Comparison of ENCODE assay signal across 7 mouse cellular contexts in the genomic region with DNA sequence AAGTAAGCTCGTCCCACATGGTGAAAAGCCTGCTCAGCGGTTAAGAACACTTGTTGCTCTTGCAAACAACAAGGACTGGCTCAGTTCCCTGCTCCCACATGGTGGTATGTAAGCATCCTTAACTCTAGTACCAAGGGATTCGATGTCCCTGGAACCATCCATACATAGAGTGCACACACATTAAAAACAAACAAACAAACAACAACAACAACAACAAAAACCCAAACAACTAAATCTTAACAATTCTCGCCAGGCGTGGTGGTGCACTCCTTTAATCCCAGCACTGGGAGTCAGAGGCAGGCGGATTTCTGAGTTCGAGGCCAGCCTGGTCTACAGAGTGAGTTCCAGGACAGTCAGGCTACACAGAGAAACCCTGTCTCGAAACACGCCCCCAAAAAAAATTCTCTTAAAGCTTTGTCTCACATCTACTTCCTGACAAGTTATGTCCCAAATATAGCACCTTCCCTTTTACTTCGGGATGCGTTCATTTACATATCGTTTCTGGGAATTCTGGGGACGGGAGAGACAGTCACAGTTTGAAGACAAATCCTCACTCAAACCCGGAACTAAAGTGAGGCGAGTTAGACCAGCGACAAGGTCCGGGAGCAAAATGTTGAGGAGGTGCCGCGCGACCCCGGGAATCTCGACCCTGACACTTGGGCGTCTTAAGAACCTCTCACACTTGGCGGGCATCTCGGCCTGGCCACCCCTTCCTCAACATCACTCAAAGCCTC. TPM values are rescaled to one million over a fixed set of nuclear protein-coding genes. Genes with fewer than 3 reads are reported as not detected.
A peak's percentile ranks its signal among the peaks of the same experiment; 100 is the strongest.
DNase-seq lines count a peak whose midpoint lies in the region; ATAC-seq and TF ChIP-seq lines count a peak whose summit lies in the region.

No protein-coding gene starts in this region.

- H3K9me3 ChIP-seq in ES-Bruce4 (replicated peaks; ENCODE audit: control insufficient read depth, insufficient read depth, low read length, poor library complexity, severe bottlenecking): no peaks in the 10 kb centered on the region
- no peaks in the 10 kb centered on the region for H3K9me3 ChIP-seq in forebrain, embryonic 15.5 days
- H3K9me3 ChIP-seq in liver, postnatal 0 days (ENCODE audit: low read length): no peaks in the 10 kb centered on the region

- H3K9ac ChIP-seq in ES-Bruce4 (ENCODE audit: low read depth, poor library complexity, severe bottlenecking): peak overlapping the region; percentile 79
- H3K9ac ChIP-seq in forebrain, embryonic 15.5 days (replicated peaks): peak overlapping the region; percentile 63
- peak overlapping the region; percentile 95 for H3K9ac ChIP-seq in liver, postnatal 0 days (replicated peaks)

- no peak for TF ChIP-seq POLR2A in ES-Bruce4 (IDR thresholded peaks at IDR 0.05; ENCODE audit: insufficient read depth, low read length)

- ATAC-seq in forebrain, embryonic 15.5 days (replicated peaks): no peak
- no peak; the same call in 1 of the 2 replicates for ATAC-seq in liver, postnatal 0 days

- WGBS in forebrain, embryonic 15.5 days: 18% methylated on average over 25 of the region's 25 CpGs
- 18% methylated on average over 25 of the region's 25 CpGs for WGBS in liver, postnatal 0 days (ENCODE audit: insufficient replicate concordance)

- no peak for TF ChIP-seq CTCF in ES-Bruce4 (IDR thresholded peaks at IDR 0.05; ENCODE audit: low read depth, low read length)
- TF ChIP-seq CTCF in liver, postnatal 0 days (IDR thresholded peaks at IDR 0.05; ENCODE audit: low read depth): no peak

- no peak for TF ChIP-seq EP300 in ES-Bruce4 (IDR thresholded peaks at IDR 0.05; ENCODE audit: insufficient read depth, low read depth, low read length)
- TF ChIP-seq EP300 in liver, postnatal 0 days (IDR thresholded peaks at IDR 0.05; ENCODE audit: low read depth): no peak

- peak overlapping the region; percentile 68 for H3K4me3 ChIP-seq in ES-Bruce4 (ENCODE audit: low read depth, low read length)
- peak overlapping the region; percentile 71 for H3K4me3 ChIP-seq in forebrain, embryonic 15.5 days
- peak overlapping the region; percentile 96 for H3K4me3 ChIP-seq in liver, postnatal 0 days (ENCODE audit: low read depth, low read length)

- H3K27ac ChIP-seq in ES-Bruce4 (ENCODE audit: insufficient read depth, low read length): no peak overlapping the region
- no peak overlapping the region for H3K27ac ChIP-seq in forebrain, embryonic 15.5 days (replicated peaks)
- H3K27ac ChIP-seq in liver, postnatal 0 days (ENCODE audit: low read depth): peak overlapping the region; percentile 90

- H3K4me1 ChIP-seq in ES-Bruce4 (ENCODE audit: control insufficient read depth, insufficient read depth, low read length): peaks cover 1% of the 10 kb centered on the region
- peaks cover 24% of the 10 kb centered on the region for H3K4me1 ChIP-seq in forebrain, embryonic 15.5 days
- peaks cover 20% of the 10 kb centered on the region for H3K4me1 ChIP-seq in liver, postnatal 0 days (ENCODE audit: insufficient read depth)

- DNase-seq in 3T3-L1 (ENCODE audit: low read depth, low spot score): peak; percentile 16
- DNase-seq in liver, postnatal 0 days: no peak
- no peak for DNase-seq in adrenal gland, postnatal 14 days
- no peak for DNase-seq in cerebellum, postnatal 25 days
- DNase-seq in left cerebral cortex, adult 11 months (ENCODE audit: low spot score): no peak

- H3K4me2 ChIP-seq in forebrain, embryonic 15.5 days (replicated peaks): peak overlapping the region; percentile 95
- peak overlapping the region; percentile 98 for H3K4me2 ChIP-seq in liver, postnatal 0 days (ENCODE audit: low read depth, low read length)

- H3K27me3 ChIP-seq in ES-Bruce4 (ENCODE audit: control insufficient read depth, insufficient read depth, low read length, poor library complexity, severe bottlenecking): no peaks in the 10 kb centered on the region
- H3K27me3 ChIP-seq in forebrain, embryonic 15.5 days: no peaks in the 10 kb centered on the region
- H3K27me3 ChIP-seq in liver, postnatal 0 days (ENCODE audit: insufficient read depth, low read length): no peaks in the 10 kb centered on the region

- H3K36me3 ChIP-seq in ES-Bruce4 (ENCODE audit: control insufficient read depth, insufficient read depth, low read length, poor library complexity, severe bottlenecking): no peaks in the 10 kb centered on the region
- H3K36me3 ChIP-seq in forebrain, embryonic 15.5 days: no peaks in the 10 kb centered on the region
- H3K36me3 ChIP-seq in liver, postnatal 0 days (replicated peaks; ENCODE audit: insufficient read depth, low read length): no peaks in the 10 kb centered on the region

RNA-seq across cellular contexts. Expression of a gene that starts 0.8 kb away (rescaled TPM):
- polyA plus RNA-seq in ES-Bruce4 (2011; ENCODE audit: insufficient read depth, insufficient read length, low read depth, missing spikeins): 42.8 and 49.9 TPM in 2 replicates
- polyA plus RNA-seq in forebrain, embryonic 15.5 days (2015; fragmentation: Nextera tagmentation; extraction: Ambion mirVana): 19.6 and 21.4 TPM in 2 replicates
- 4.2 and 5.0 TPM in 2 replicates for polyA plus RNA-seq in liver, postnatal 0 days (2015; fragmentation: Nextera tagmentation; extraction: Ambion mirVana)
- total RNA-seq in adrenal gland, postnatal 14 days (2021): 28.8 and 37.7 TPM in 2 replicates

RNA-seq across cellular contexts. Expression of a gene that starts 20.3 kb away (rescaled TPM):
- 3.4 and 4.9 TPM in 2 replicates for polyA plus RNA-seq in ES-Bruce4 (2011; ENCODE audit: insufficient read depth, insufficient read length, low read depth, missing spikeins)
- polyA plus RNA-seq in forebrain, embryonic 15.5 days (2015; fragmentation: Nextera tagmentation; extraction: Ambion mirVana): 53.4 and 61.3 TPM in 2 replicates
- polyA plus RNA-seq in liver, postnatal 0 days (2015; fragmentation: Nextera tagmentation; extraction: Ambion mirVana): 34.8 and 38.4 TPM in 2 replicates
- 107 and 145 TPM in 2 replicates for total RNA-seq in adrenal gland, postnatal 14 days (2021)

RNA-seq across cellular contexts. Expression of a gene that starts 28.0 kb away (rescaled TPM):
- 135 and 143 TPM in 2 replicates for polyA plus RNA-seq in ES-Bruce4 (2011; ENCODE audit: insufficient read depth, insufficient read length, low read depth, missing spikeins)
- 87.7 and 92.9 TPM in 2 replicates for polyA plus RNA-seq in forebrain, embryonic 15.5 days (2015; fragmentation: Nextera tagmentation; extraction: Ambion mirVana)
- polyA plus RNA-seq in liver, postnatal 0 days (2015; fragmentation: Nextera tagmentation; extraction: Ambion mirVana): 75.9 and 81.1 TPM in 2 replicates
- 116 and 120 TPM in 2 replicates for total RNA-seq in adrenal gland, postnatal 14 days (2021)

RNA-seq across cellular contexts. Expression of a gene that starts 34.9 kb away (rescaled TPM):
- 0.85 and 0.96 TPM in 2 replicates for polyA plus RNA-seq in ES-Bruce4 (2011; ENCODE audit: insufficient read depth, insufficient read length, low read depth, missing spikeins)
- 4.8 and 5.5 TPM in 2 replicates for polyA plus RNA-seq in forebrain, embryonic 15.5 days (2015; fragmentation: Nextera tagmentation; extraction: Ambion mirVana)
- polyA plus RNA-seq in liver, postnatal 0 days (2015; fragmentation: Nextera tagmentation; extraction: Ambion mirVana): 1.6 and 2.2 TPM in 2 replicates
- total RNA-seq in adrenal gland, postnatal 14 days (2021): 3.4 and 3.6 TPM in 2 replicates

RNA-seq across cellular contexts. Expression of a gene that starts 50.3 kb away (rescaled TPM):
- polyA plus RNA-seq in ES-Bruce4 (2011; ENCODE audit: insufficient read depth, insufficient read length, low read depth, missing spikeins): not detected in 2 replicates
- polyA plus RNA-seq in forebrain, embryonic 15.5 days (2015; fragmentation: Nextera tagmentation; extraction: Ambion mirVana): 0.14 and 0.19 TPM in 2 replicates
- polyA plus RNA-seq in liver, postnatal 0 days (2015; fragmentation: Nextera tagmentation; extraction: Ambion mirVana): 0.09 TPM in 2 replicates
- total RNA-seq in adrenal gland, postnatal 14 days (2021): 1.4 and 1.5 TPM in 2 replicates
